Mouse (Mus musculus): Measurements from ENCODE around the gene Plscr3. TPM values are rescaled to one million over a fixed set of nuclear protein-coding genes. Genes with fewer than 3 reads are reported as not detected.
A peak's percentile ranks its signal among the peaks of the same experiment; 100 is the strongest.

The Plscr3 gene
- total and polyA plus RNA-seq, 3 experiments: 4.6 to 26.0 TPM; not detected in 1

DNA sequence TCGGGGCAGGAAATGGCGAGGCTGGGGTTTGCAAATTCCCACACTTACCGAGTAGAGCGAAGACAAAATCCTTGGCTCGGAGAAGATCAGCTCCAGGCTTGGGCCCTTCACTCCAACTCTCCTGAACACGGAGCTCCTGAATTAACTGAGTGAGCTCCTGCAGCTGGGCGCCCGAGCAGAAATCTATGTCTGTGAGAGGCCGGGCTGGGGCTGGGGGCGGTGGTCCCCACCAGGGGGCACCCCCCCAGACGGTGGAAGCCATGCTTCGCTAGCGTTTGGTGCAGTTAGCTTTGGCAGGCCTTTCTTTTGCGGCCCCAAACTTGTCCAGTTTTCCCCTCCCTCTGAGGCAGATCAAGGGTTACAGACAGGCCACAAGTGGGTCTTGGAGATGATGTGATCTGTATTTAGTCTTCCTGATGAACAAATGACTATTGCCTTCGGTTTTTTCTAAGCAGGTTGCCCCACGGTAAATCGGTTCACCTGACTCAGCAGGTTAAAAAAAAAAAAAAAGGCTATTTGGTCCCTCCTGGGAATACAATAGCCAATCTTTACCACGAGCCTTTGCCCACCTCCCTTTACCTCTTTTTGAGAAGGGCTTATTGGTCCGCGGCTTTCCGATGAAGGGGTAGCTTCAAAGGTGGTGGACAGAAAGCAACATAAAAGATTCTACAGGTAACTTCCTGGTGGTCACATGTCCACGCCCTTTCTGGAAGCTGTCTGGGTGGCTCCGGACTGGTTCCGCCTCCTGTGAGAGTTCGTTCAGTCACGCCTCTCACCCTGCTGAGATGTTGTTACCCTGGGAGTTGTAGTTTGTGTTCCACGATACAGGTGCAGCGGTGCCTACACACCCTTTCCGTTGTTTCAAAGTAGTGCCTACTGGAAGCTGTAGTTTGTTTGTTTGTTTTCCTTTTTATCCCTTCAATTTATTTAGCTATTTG is 40.9 kb upstream of the Plscr3 start, which contains the start of gene Tmem102:
Gene Tmem102, minus strand, starts transcription at position 653 of the 938 bp plus-strand sequence.
- TF ChIP-seq CTCF (IDR thresholded peaks at IDR 0.05 in 2 of 3, conservative IDR thresholded peaks at IDR 0.05 in 1 of 3; ENCODE audit: control insufficient read depth in 1 of 3, insufficient read depth in 1 of 3, low read depth in 2 of 3, low read length in 3 of 3, poor library complexity in 1 of 3, severe bottlenecking in 1 of 3) (peak in 1 of 3 experiments; percentile 16; a peak in 1 of 6 replicates), SMC3 (IDR thresholded peaks at IDR 0.05; ENCODE audit: low read depth, low read length) (no peak), ZMIZ1 (IDR thresholded peaks at IDR 0.05; ENCODE audit: low read depth, low read length) (no peak), USF1 (IDR thresholded peaks at IDR 0.05; ENCODE audit: low read depth, low read length) (0 out of 2 replicates have a peak, but pooled peaks have one; percentile 34), CHD1 (IDR thresholded peaks at IDR 0.05; ENCODE audit: low read depth, low read length) (no peak), MAX (IDR thresholded peaks at IDR 0.05; ENCODE audit: low read length) (no peak), UBTF (IDR thresholded peaks at IDR 0.05; ENCODE audit: borderline replicate concordance, insufficient read depth, low read depth, low read length) (no peak), KAT2A (conservative IDR thresholded peaks at IDR 0.05; ENCODE audit: low read depth, low read length) (no peak), MAZ (IDR thresholded peaks at IDR 0.05; ENCODE audit: low read depth, low read length) (no peak), MYC (IDR thresholded peaks at IDR 0.05; ENCODE audit: low read depth, low read length) (no peak), JUND (IDR thresholded peaks at IDR 0.05; ENCODE audit: low read depth, low read length) (no peak), SIN3A (IDR thresholded peaks at IDR 0.05; ENCODE audit: low read length) (no peak)
- Histone ChIP-seq H3K9me3 (replicated peaks; ENCODE audit: insufficient read depth, low read length) (no peaks in the 10 kb centered on the region), H3K4me3 (ENCODE audit: control insufficient read depth in 1 of 2, insufficient read depth in 1 of 2, low read depth in 2 of 2, low read length in 2 of 2) (peak within 1 kb of the TSS; percentile 70 to 89), H3K27ac (ENCODE audit: control insufficient read depth, low read depth, low read length) (no peak within 1 kb of the TSS), H3K36me3 (ENCODE audit: control insufficient read depth in 1 of 2, insufficient read depth in 2 of 2, low read length in 2 of 2) (no peaks in the 10 kb centered on the region; a peak in 1 of 4 replicates), H3K4me1 (ENCODE audit: control insufficient read depth in 1 of 2, insufficient read depth in 2 of 2, low read length in 2 of 2) (peaks cover 3 to 11% of the 10 kb centered on the region in 2 experiments; a peak in 3 of 4 replicates), H3K27me3 (ENCODE audit: control insufficient read depth in 1 of 2, insufficient read depth in 2 of 2, low read length in 2 of 2) (peaks cover 0 to under 1% of the 10 kb centered on the region in 2 experiments; a peak in 2 of 4 replicates), H3K79me2 (ENCODE audit: control insufficient read depth, insufficient read depth, low read length, poor library complexity) (peaks cover 8% of the 10 kb centered on the region; the same call in 1 of the 2 replicates), H3K9ac (ENCODE audit: control insufficient read depth, low read depth, low read length, poor library complexity, severe bottlenecking) (peak within 1 kb of the TSS; percentile 78; the same call in 1 of the 2 replicates)
- DNase-seq (ENCODE audit: low read depth, low spot score): no peak

DNA sequence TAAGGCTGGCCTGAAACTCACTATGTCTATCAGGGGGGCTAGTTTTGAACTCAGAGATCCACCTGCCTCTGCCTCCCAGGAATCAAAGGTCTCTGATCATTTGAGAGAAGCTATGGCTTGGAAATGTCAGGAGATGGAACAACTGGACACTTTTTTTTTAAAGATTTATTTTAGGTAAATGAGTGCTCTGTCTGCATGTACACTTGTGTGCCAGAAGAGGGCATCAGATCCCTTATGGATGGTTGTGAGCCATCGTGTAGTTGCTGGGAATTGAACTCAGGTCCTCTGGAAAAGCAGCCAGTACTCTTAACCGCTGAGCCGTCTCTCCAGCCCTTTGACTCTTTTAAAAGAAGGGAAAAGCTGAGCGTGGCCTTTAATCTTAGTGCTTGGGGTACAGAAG is 39.8 kb upstream of the Plscr3 start:
- Histone ChIP-seq H3K4me1 (ENCODE audit: control insufficient read depth in 1 of 2, insufficient read depth in 2 of 2, low read length in 2 of 2) (peaks cover 3 to 11% of the 10 kb centered on the region in 2 experiments; a peak in 3 of 4 replicates), H3K27me3 (ENCODE audit: control insufficient read depth in 1 of 2, insufficient read depth in 2 of 2, low read length in 2 of 2) (peaks cover 2 to 3% of the 10 kb centered on the region in 2 experiments; a peak in 3 of 4 replicates), H3K9me3 (replicated peaks; ENCODE audit: insufficient read depth, low read length) (no peaks in the 10 kb centered on the region), H3K79me2 (ENCODE audit: control insufficient read depth, insufficient read depth, low read length, poor library complexity) (peaks cover 5% of the 10 kb centered on the region; the same call in 1 of the 2 replicates), H3K9ac (ENCODE audit: control insufficient read depth, low read depth, low read length, poor library complexity, severe bottlenecking) (no peak overlapping the region), H3K4me3 (ENCODE audit: control insufficient read depth in 1 of 2, insufficient read depth in 1 of 2, low read depth in 2 of 2, low read length in 2 of 2) (no peak overlapping the region), H3K27ac (ENCODE audit: control insufficient read depth, low read depth, low read length) (no peak overlapping the region), H3K36me3 (ENCODE audit: control insufficient read depth in 1 of 2, insufficient read depth in 2 of 2, low read length in 2 of 2) (no peaks in the 10 kb centered on the region; a peak in 1 of 4 replicates)
- DNase-seq (ENCODE audit: low read depth, low spot score): peak; percentile 67
- TF ChIP-seq HCFC1 (IDR thresholded peaks at IDR 0.05; ENCODE audit: low read depth, low read length) (no peak), USF2 (IDR thresholded peaks at IDR 0.05; ENCODE audit: borderline replicate concordance in 1 of 2, insufficient read depth in 1 of 2, low read depth in 1 of 2, low read length in 2 of 2) (no peak), E2F4 (IDR thresholded peaks at IDR 0.05; ENCODE audit: borderline replicate concordance, low read depth, low read length) (no peak), GATA1 (IDR thresholded peaks at IDR 0.05; ENCODE audit: low read depth, low read length) (no peak), MYB (IDR thresholded peaks at IDR 0.05; ENCODE audit: low read depth, low read length) (no peak), KAT2A (conservative IDR thresholded peaks at IDR 0.05; ENCODE audit: low read depth, low read length) (no peak), RAD21 (IDR thresholded peaks at IDR 0.05; ENCODE audit: low read depth, low read length) (peak; percentile 50), JUND (IDR thresholded peaks at IDR 0.05; ENCODE audit: low read depth, low read length) (no peak), UBTF (IDR thresholded peaks at IDR 0.05; ENCODE audit: borderline replicate concordance, insufficient read depth, low read depth, low read length) (no peak), BHLHE40 (IDR thresholded peaks at IDR 0.05; ENCODE audit: borderline replicate concordance, low read depth, low read length) (no peak), MAZ (IDR thresholded peaks at IDR 0.05; ENCODE audit: low read depth, low read length) (no peak), CHD1 (IDR thresholded peaks at IDR 0.05; ENCODE audit: low read depth, low read length) (no peak), MXI1 (IDR thresholded peaks at IDR 0.05; ENCODE audit: low read depth, low read length) (no peak), CTCF (IDR thresholded peaks at IDR 0.05 in 2 of 3, conservative IDR thresholded peaks at IDR 0.05 in 1 of 3; ENCODE audit: control insufficient read depth in 1 of 3, insufficient read depth in 1 of 3, low read depth in 2 of 3, low read length in 3 of 3, poor library complexity in 1 of 3, severe bottlenecking in 1 of 3) (peak; percentile 23 to 56 (median 25); a peak in 3 of 6 replicates), ZC3H11A (IDR thresholded peaks at IDR 0.05; ENCODE audit: low read depth, low read length) (peak; percentile 66), ZNF384 (IDR thresholded peaks at IDR 0.05; ENCODE audit: low read depth, low read length) (peak; percentile 73), ZMIZ1 (IDR thresholded peaks at IDR 0.05; ENCODE audit: low read depth, low read length) (no peak), SMC3 (IDR thresholded peaks at IDR 0.05; ENCODE audit: low read depth, low read length) (peak; percentile 69), TAL1 (IDR thresholded peaks at IDR 0.05; ENCODE audit: low read length) (no peak), SIN3A (IDR thresholded peaks at IDR 0.05; ENCODE audit: low read length) (no peak), RCOR1 (IDR thresholded peaks at IDR 0.05; ENCODE audit: low read depth, low read length) (no peak), MAX (IDR thresholded peaks at IDR 0.05; ENCODE audit: low read length) (no peak)

Measured in MEL (cell line).